Mouse (Mus musculus): ENCODE measurements around the gene Wdr12. TPM values are rescaled to one million over a fixed set of nuclear protein-coding genes. Genes with fewer than 3 reads are reported as not detected.
A peak's percentile ranks its signal among the peaks of the same experiment; 100 is the strongest.
"Not testable (repeated sequence)": the region's sequence is repeated elsewhere in the genome, so short reads cannot be mapped to it uniquely, and the experiment has no call there.

Gene Wdr12
- polyA plus RNA-seq, 1 experiment from 2014 or later, result 52.3 TPM

- WGBS, result 75% methylated on average over 6 of the region's 6 CpGs
- Histone ChIP-seq H3K4me3 (ENCODE audit: low read depth, low read length) (no peak overlapping the region), H3K4me2 (ENCODE audit: low read depth, severe bottlenecking) (no peak overlapping the region), H3K9ac (ENCODE audit: low read length) (no peak overlapping the region), H3K4me1 (ENCODE audit: control insufficient read depth, insufficient read depth, low read length) (no peaks in the 10 kb centered on the region), H3K27ac (replicated peaks; ENCODE audit: low read depth, low read length) (no peak overlapping the region), H3K9me3 (ENCODE audit: control insufficient read depth, low read length) (no peaks in the 10 kb centered on the region), H3K36me3 (ENCODE audit: control insufficient read depth, insufficient read depth, low read length) (peaks cover 3% of the 10 kb centered on the region; the same call in 1 of the 2 replicates), H3K27me3 (ENCODE audit: control insufficient read depth, insufficient read depth, low read length) (no peaks in the 10 kb centered on the region)
- ATAC-seq (ENCODE audit: insufficient number of reproducible peaks, low FRiP score, low TSS enrichment, low read depth) (no peak), DNase-seq (ENCODE audit: low spot score) (no peak)
Observed at GRCm38 (mm10) chr1:60076411-60076810, 22.0 kb downstream of the Wdr12 start.

GRCm38 (mm10) chr1:60075590-60075989 lies 22.9 kb downstream of the Wdr12 start:
- DNase-seq (ENCODE audit: low spot score) (no peak), ATAC-seq (ENCODE audit: insufficient number of reproducible peaks, low FRiP score, low TSS enrichment, low read depth) (no peak)
- no peaks in the 10 kb centered on the region for H3K9me3 ChIP-seq (ENCODE audit: control insufficient read depth, low read length)
- WGBS, result 71% methylated on average over 3 of the region's 3 CpGs
- no peaks in the 10 kb centered on the region for H3K4me1 ChIP-seq (ENCODE audit: control insufficient read depth, insufficient read depth, low read length)
- no peak overlapping the region for H3K4me3 ChIP-seq (ENCODE audit: low read depth, low read length)
- H3K27me3 ChIP-seq (ENCODE audit: control insufficient read depth, insufficient read depth, low read length), result no peaks in the 10 kb centered on the region
- H3K27ac ChIP-seq (replicated peaks; ENCODE audit: low read depth, low read length), result no peak overlapping the region
- peaks cover 3% of the 10 kb centered on the region; the same call in 1 of the 2 replicates for H3K36me3 ChIP-seq (ENCODE audit: control insufficient read depth, insufficient read depth, low read length)
- no peak overlapping the region for H3K9ac ChIP-seq (ENCODE audit: low read length)
- H3K4me2 ChIP-seq (ENCODE audit: low read depth, severe bottlenecking), result no peak overlapping the region

- Histone ChIP-seq H3K27ac (replicated peaks; ENCODE audit: low read depth, low read length) (no peak overlapping the region), H3K27me3 (ENCODE audit: control insufficient read depth, insufficient read depth, low read length) (no peaks in the 10 kb centered on the region), H3K9me3 (ENCODE audit: control insufficient read depth, low read length) (no peaks in the 10 kb centered on the region), H3K4me1 (ENCODE audit: control insufficient read depth, insufficient read depth, low read length) (no peaks in the 10 kb centered on the region), H3K9ac (ENCODE audit: low read length) (no peak overlapping the region), H3K36me3 (ENCODE audit: control insufficient read depth, insufficient read depth, low read length) (peaks cover 3% of the 10 kb centered on the region; the same call in 1 of the 2 replicates), H3K4me3 (ENCODE audit: low read depth, low read length) (no peak overlapping the region), H3K4me2 (ENCODE audit: low read depth, severe bottlenecking) (no peak overlapping the region)
- no peak for DNase-seq (ENCODE audit: low spot score)
- ATAC-seq (ENCODE audit: insufficient number of reproducible peaks, low FRiP score, low TSS enrichment, low read depth), result no peak
- 82% methylated on average over 2 of the region's 2 CpGs for WGBS
Observed at GRCm38 (mm10) chr1:60074935-60075334, 23.5 kb downstream of the Wdr12 start.

GRCm38 (mm10) chr1:60070725-60071124 lies 27.7 kb downstream of the Wdr12 start:
- not testable (repeated sequence) for ATAC-seq (ENCODE audit: insufficient number of reproducible peaks, low FRiP score, low TSS enrichment, low read depth)

GRCm38 (mm10) chr1:60056310-60056709 lies 42.1 kb downstream of the Wdr12 start:
- Histone ChIP-seq H3K4me3 (ENCODE audit: low read depth, low read length) (no peak overlapping the region), H3K4me1 (ENCODE audit: control insufficient read depth, insufficient read depth, low read length) (no peaks in the 10 kb centered on the region), H3K9me3 (ENCODE audit: control insufficient read depth, low read length) (no peaks in the 10 kb centered on the region), H3K27ac (replicated peaks; ENCODE audit: low read depth, low read length) (no peak overlapping the region), H3K4me2 (ENCODE audit: low read depth, severe bottlenecking) (no peak overlapping the region), H3K9ac (ENCODE audit: low read length) (no peak overlapping the region), H3K36me3 (ENCODE audit: control insufficient read depth, insufficient read depth, low read length) (no peaks in the 10 kb centered on the region), H3K27me3 (ENCODE audit: control insufficient read depth, insufficient read depth, low read length) (no peaks in the 10 kb centered on the region)
- DNase-seq (ENCODE audit: low spot score) (no peak), ATAC-seq (ENCODE audit: insufficient number of reproducible peaks, low FRiP score, low TSS enrichment, low read depth) (no peak)
- WGBS, result 81% methylated on average over 3 of the region's 3 CpGs

More at GRCm38 (mm10) chr1:60070725-60071124, 27.7 kb downstream of the Wdr12 start:
- H3K4me2 ChIP-seq (ENCODE audit: low read depth, severe bottlenecking); H3K9me3 ChIP-seq (ENCODE audit: control insufficient read depth, low read length); H3K27ac ChIP-seq (replicated peaks; ENCODE audit: low read depth, low read length); H3K9ac ChIP-seq (ENCODE audit: low read length); H3K27me3 ChIP-seq (ENCODE audit: control insufficient read depth, insufficient read depth, low read length); DNase-seq (ENCODE audit: low spot score); H3K36me3 ChIP-seq (ENCODE audit: control insufficient read depth, insufficient read depth, low read length); H3K4me3 ChIP-seq (ENCODE audit: low read depth, low read length); H3K4me1 ChIP-seq (ENCODE audit: control insufficient read depth, insufficient read depth, low read length): not testable (repeated sequence)

- H3K27ac ChIP-seq (replicated peaks; ENCODE audit: low read depth, low read length), result no peak overlapping the region
- no peak overlapping the region for H3K9ac ChIP-seq (ENCODE audit: low read length)
- H3K9me3 ChIP-seq (ENCODE audit: control insufficient read depth, low read length), result no peaks in the 10 kb centered on the region
- no peak overlapping the region for H3K4me2 ChIP-seq (ENCODE audit: low read depth, severe bottlenecking)
- 32% methylated on average over 3 of the region's 3 CpGs for WGBS
- no peaks in the 10 kb centered on the region for H3K27me3 ChIP-seq (ENCODE audit: control insufficient read depth, insufficient read depth, low read length)
- no peak for ATAC-seq (ENCODE audit: insufficient number of reproducible peaks, low FRiP score, low TSS enrichment, low read depth)
- no peaks in the 10 kb centered on the region for H3K4me1 ChIP-seq (ENCODE audit: control insufficient read depth, insufficient read depth, low read length)
- no peak overlapping the region for H3K4me3 ChIP-seq (ENCODE audit: low read depth, low read length)
- H3K36me3 ChIP-seq (ENCODE audit: control insufficient read depth, insufficient read depth, low read length), result no peaks in the 10 kb centered on the region
- DNase-seq (ENCODE audit: low spot score), result no peak
Observed at GRCm38 (mm10) chr1:60054659-60055058, 43.8 kb downstream of the Wdr12 start.

- not testable (repeated sequence) for H3K9me3 ChIP-seq (ENCODE audit: control insufficient read depth, low read length); H3K4me3 ChIP-seq (ENCODE audit: low read depth, low read length); H3K4me1 ChIP-seq (ENCODE audit: control insufficient read depth, insufficient read depth, low read length); H3K9ac ChIP-seq (ENCODE audit: low read length); H3K27ac ChIP-seq (replicated peaks; ENCODE audit: low read depth, low read length); H3K36me3 ChIP-seq (ENCODE audit: control insufficient read depth, insufficient read depth, low read length); ATAC-seq (ENCODE audit: insufficient number of reproducible peaks, low FRiP score, low TSS enrichment, low read depth); DNase-seq (ENCODE audit: low spot score); H3K4me2 ChIP-seq (ENCODE audit: low read depth, severe bottlenecking); H3K27me3 ChIP-seq (ENCODE audit: control insufficient read depth, insufficient read depth, low read length)
- WGBS, result 91% methylated on average over 5 of the region's 5 CpGs
Observed at GRCm38 (mm10) chr1:60047481-60047880, 51.0 kb downstream of the Wdr12 start.

- DNase-seq (ENCODE audit: low spot score) (no peak), ATAC-seq (ENCODE audit: insufficient number of reproducible peaks, low FRiP score, low TSS enrichment, low read depth) (no peak)
- Histone ChIP-seq H3K36me3 (ENCODE audit: control insufficient read depth, insufficient read depth, low read length) (no peaks in the 10 kb centered on the region), H3K9ac (ENCODE audit: low read length) (no peak overlapping the region), H3K4me2 (ENCODE audit: low read depth, severe bottlenecking) (no peak overlapping the region), H3K9me3 (ENCODE audit: control insufficient read depth, low read length) (no peaks in the 10 kb centered on the region), H3K27me3 (ENCODE audit: control insufficient read depth, insufficient read depth, low read length) (peaks cover 5% of the 10 kb centered on the region), H3K27ac (replicated peaks; ENCODE audit: low read depth, low read length) (no peak overlapping the region), H3K4me1 (ENCODE audit: control insufficient read depth, insufficient read depth, low read length) (no peaks in the 10 kb centered on the region), H3K4me3 (ENCODE audit: low read depth, low read length) (no peak overlapping the region)
- 89% methylated on average over 1 of the region's 1 CpGs for whole genome bisulfite sequencing
Observed at GRCm38 (mm10) chr1:60044595-60044994, 53.9 kb downstream of the Wdr12 start.

- no peaks in the 10 kb centered on the region for H3K36me3 ChIP-seq (ENCODE audit: control insufficient read depth, insufficient read depth, low read length)
- peaks cover 5% of the 10 kb centered on the region for H3K27me3 ChIP-seq (ENCODE audit: control insufficient read depth, insufficient read depth, low read length)
- peak within 1 kb of the TSS; percentile 77 for H3K9ac ChIP-seq (ENCODE audit: low read length)
- H3K9me3 ChIP-seq (ENCODE audit: control insufficient read depth, low read length), result no peaks in the 10 kb centered on the region
- H3K4me2 ChIP-seq (ENCODE audit: low read depth, severe bottlenecking), result peak within 1 kb of the TSS; percentile 90
- WGBS, result under 1% methylated on average over 54 of the region's 99 CpGs
- DNase-seq (ENCODE audit: low spot score) (peak; percentile 70), ATAC-seq (ENCODE audit: insufficient number of reproducible peaks, low FRiP score, low TSS enrichment, low read depth) (peak; percentile 73)
- peak within 1 kb of the TSS; percentile 58 for H3K4me3 ChIP-seq (ENCODE audit: low read depth, low read length)
- H3K4me1 ChIP-seq (ENCODE audit: control insufficient read depth, insufficient read depth, low read length), result no peaks in the 10 kb centered on the region
- no peak within 1 kb of the TSS for H3K27ac ChIP-seq (replicated peaks; ENCODE audit: low read depth, low read length)
Observed at GRCm38 (mm10) chr1:60042796-60043469, 55.5 kb downstream of the Wdr12 start, which contains the start of gene Ica1l. TSS of gene Ica1l (minus strand) at chr1:60043184.
